Mouse (Mus musculus) erythroblast, adult 5-6 weeks (primary cell): ENCODE measurements around the gene Tmem274. TPM values are rescaled to one million over a fixed set of nuclear protein-coding genes. Genes with fewer than 3 reads are reported as not detected.
"Not testable (repeated sequence)": the region's sequence is repeated elsewhere in the genome, so short reads cannot be mapped to it uniquely, and the experiment has no call there.

Experiments used
- ATAC-seq: replicated peaks from 2 replicates; pipeline ENCODE4 v1.8.0; 2016; ENCODE audit warnings: moderate number of reproducible peaks, mild to moderate bottlenecking, moderate TSS enrichment, inconsistent platforms; ENCODE audit not compliant: poor library complexity, low FRiP score, severe bottlenecking
- total RNA-seq, 2 experiments: library from RNA; stranded (forward) in 1 of 2; stranded (reverse) in 1 of 2; fragments of 150-400 nt in 1 of 2; fragments of 200-764, 138-1000 nt in 1 of 2; gene quantifications; 2 replicates each; pipeline versions ENCODE4 v1.2.3 to v1.2.4; 2015 to 2017; ENCODE audit warnings: low replicate concordance in 2 of 2

Tmem274 gene
- total RNA-seq (2015; ENCODE audit: low replicate concordance) (not detected in 2 replicates), total RNA-seq (2017; ENCODE audit: low replicate concordance) (not detected in 2 replicates)

- ATAC-seq: no peak
These were observed at the start of gene Tmem274 for GRCm38 (mm10) chr4:149477078-149477477. TSS of gene Tmem274 (plus strand) at chr4:149477378.

- no peak for ATAC-seq
These were observed 47.6 kb upstream of the Tmem274 start for GRCm38 (mm10) chr4:149429592-149429991.

- not testable (repeated sequence) for ATAC-seq
These were observed 45.3 kb upstream of the Tmem274 start for GRCm38 (mm10) chr4:149431887-149432286.

- no peak for ATAC-seq
These were observed 36.6 kb upstream of the Tmem274 start for GRCm38 (mm10) chr4:149440576-149440975.

GRCm38 (mm10) chr4:149442436-149442835 is 34.7 kb upstream of the Tmem274 start:
- ATAC-seq: no peak

- ATAC-seq: no peak
These were observed 32.7 kb upstream of the Tmem274 start for GRCm38 (mm10) chr4:149444465-149444864.

- ATAC-seq: peak; percentile 96
These were observed 32.0 kb upstream of the Tmem274 start for GRCm38 (mm10) chr4:149444964-149445701.

- ATAC-seq: peak; percentile 63
These were observed 31.3 kb upstream of the Tmem274 start for GRCm38 (mm10) chr4:149445868-149446267.

- no peak for ATAC-seq
These were observed 30.9 kb upstream of the Tmem274 start for GRCm38 (mm10) chr4:149446309-149446708.

- ATAC-seq: no peak
These were observed 26.5 kb upstream of the Tmem274 start for GRCm38 (mm10) chr4:149450636-149451035.

- ATAC-seq: no peak
These were observed 23.5 kb upstream of the Tmem274 start for GRCm38 (mm10) chr4:149453656-149454055.

- no peak for ATAC-seq
These were observed 22.9 kb upstream of the Tmem274 start for GRCm38 (mm10) chr4:149454263-149454662.

- ATAC-seq: no peak
These were observed 22.3 kb upstream of the Tmem274 start, which contains the start of gene Rbp7 for GRCm38 (mm10) chr4:149454879-149455278. TSS of gene Rbp7 (minus strand) at chr4:149454978.

GRCm38 (mm10) chr4:149457163-149457562 is 20.0 kb upstream of the Tmem274 start:
- ATAC-seq: peak; percentile 66

- ATAC-seq: no peak
These were observed 19.2 kb upstream of the Tmem274 start for GRCm38 (mm10) chr4:149457831-149458430.

- ATAC-seq: no peak
These were observed 18.7 kb upstream of the Tmem274 start for GRCm38 (mm10) chr4:149458526-149458925.

- ATAC-seq: no peak
These were observed 17.8 kb upstream of the Tmem274 start for GRCm38 (mm10) chr4:149459425-149459824.

GRCm38 (mm10) chr4:149460475-149460874 is 16.7 kb upstream of the Tmem274 start:
- not testable (repeated sequence) for ATAC-seq

- ATAC-seq: no peak
These were observed 15.4 kb upstream of the Tmem274 start for GRCm38 (mm10) chr4:149461579-149462304.

GRCm38 (mm10) chr4:149462305-149462971 is 14.7 kb upstream of the Tmem274 start:
- no peak for ATAC-seq
